Mouse (Mus musculus) erythroid progenitor cell, adult 5-6 weeks (primary cell): ENCODE measurements around the gene Tmem184a. TPM values are rescaled to one million over a fixed set of nuclear protein-coding genes. Genes with fewer than 3 reads are reported as not detected.

ENCODE experiments used
- ATAC-seq: replicated peaks from 2 replicates; pipeline ENCODE4 v1.8.0; 2016; ENCODE audit warnings: moderate number of reproducible peaks, mild to moderate bottlenecking, moderate TSS enrichment, inconsistent platforms; ENCODE audit not compliant: poor library complexity, low FRiP score, severe bottlenecking
- total RNA-seq, 2 experiments: library from RNA; stranded (forward) in 1 of 2; stranded (reverse) in 1 of 2; fragments of 150-400 nt in 1 of 2; fragments of 186-747, 209-891 nt in 1 of 2; gene quantifications; 2 replicates each; pipeline versions ENCODE4 v1.2.3 to v1.2.4; 2015 to 2017; ENCODE audit warnings: low replicate concordance in 2 of 2

Tmem184a gene
- total RNA-seq (2015; ENCODE audit: low replicate concordance) (not detected in 2 replicates), total RNA-seq (2017; ENCODE audit: low replicate concordance) (0.13 TPM in 1 of 2 replicates, not detected in the other)

- ATAC-seq: no peak
These were observed at the start of gene Tmem184a for GRCm38 (mm10) chr5:139819538-139820181. Tmem184a (minus strand) TSS chr5:139819917.

- no peak for ATAC-seq
These were observed 43.0 kb upstream of the Tmem184a start for GRCm38 (mm10) chr5:139862759-139863158.

GRCm38 (mm10) chr5:139860328-139861104 is 40.8 kb upstream of the Tmem184a start:
- no peak for ATAC-seq

DNA sequence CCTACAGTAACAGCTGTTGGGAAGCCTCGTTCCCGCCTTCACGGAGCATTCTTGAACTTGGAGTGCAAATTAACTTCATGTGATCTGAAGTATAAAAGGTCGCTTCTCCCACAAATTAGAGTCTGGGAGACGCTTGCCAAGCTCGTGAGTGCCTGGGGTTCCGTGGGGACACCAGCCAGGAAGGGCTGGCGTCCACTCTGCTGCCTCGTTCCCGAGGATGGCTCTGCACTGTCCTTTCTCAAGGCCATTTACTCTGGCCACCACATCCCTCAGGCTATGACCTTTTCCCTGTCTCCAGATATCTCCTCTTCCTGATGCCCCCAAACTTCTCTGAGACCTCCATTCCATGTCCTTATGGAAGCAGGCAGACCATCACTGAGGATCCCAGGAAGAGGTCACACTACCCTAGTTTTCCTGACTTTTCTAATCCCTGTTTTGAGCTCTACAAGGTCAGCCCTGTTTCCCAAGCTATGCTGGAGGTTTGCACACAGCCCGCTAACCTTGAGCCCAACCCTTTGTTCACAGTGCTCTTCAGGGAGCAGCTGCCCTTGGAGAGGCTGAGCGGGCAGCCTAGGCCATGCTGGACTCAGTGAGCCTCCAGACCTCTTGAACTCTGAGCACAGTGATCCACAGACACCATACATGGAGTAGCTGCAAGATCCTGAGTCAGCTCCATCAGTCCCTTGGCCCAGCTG is 30.1 kb upstream of the Tmem184a start:
- no peak for ATAC-seq

GRCm38 (mm10) chr5:139839142-139839541 is 19.4 kb upstream of the Tmem184a start:
- ATAC-seq: no peak

GRCm38 (mm10) chr5:139838476-139838892 is 18.8 kb upstream of the Tmem184a start:
- ATAC-seq: 0 out of 2 replicates have a peak, but pooled peaks have one; percentile 43

GRCm38 (mm10) chr5:139835706-139836105 is 16.0 kb upstream of the Tmem184a start:
- ATAC-seq: no peak

DNA sequence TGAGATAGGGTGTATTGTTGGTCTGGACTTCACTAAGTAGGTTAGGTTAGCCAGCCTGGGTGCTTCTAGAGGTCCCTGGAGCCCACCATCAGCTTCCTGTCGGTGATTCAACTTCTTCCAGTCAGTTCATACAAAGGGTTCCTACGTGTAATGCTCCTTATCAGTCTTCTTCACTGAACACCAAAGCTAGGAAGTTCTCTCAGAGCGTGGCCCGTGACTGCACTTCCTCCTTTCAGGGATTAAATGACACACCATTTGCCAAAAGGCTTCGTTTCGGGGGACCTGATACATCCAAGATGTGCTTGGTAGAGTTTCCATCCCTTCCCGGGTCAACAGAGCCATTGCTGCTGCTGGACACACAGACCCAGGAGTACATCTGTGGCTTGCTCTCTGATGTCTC is 12.4 kb upstream of the Tmem184a start:
- ATAC-seq: no peak

GRCm38 (mm10) chr5:139830734-139831133 is 11.0 kb upstream of the Tmem184a start:
- ATAC-seq: no peak

- ATAC-seq: no peak
These were observed 9.7 kb upstream of the Tmem184a start for GRCm38 (mm10) chr5:139829384-139829783.

- no peak for ATAC-seq
These were observed 7.9 kb upstream of the Tmem184a start for GRCm38 (mm10) chr5:139827593-139827992.

DNA sequence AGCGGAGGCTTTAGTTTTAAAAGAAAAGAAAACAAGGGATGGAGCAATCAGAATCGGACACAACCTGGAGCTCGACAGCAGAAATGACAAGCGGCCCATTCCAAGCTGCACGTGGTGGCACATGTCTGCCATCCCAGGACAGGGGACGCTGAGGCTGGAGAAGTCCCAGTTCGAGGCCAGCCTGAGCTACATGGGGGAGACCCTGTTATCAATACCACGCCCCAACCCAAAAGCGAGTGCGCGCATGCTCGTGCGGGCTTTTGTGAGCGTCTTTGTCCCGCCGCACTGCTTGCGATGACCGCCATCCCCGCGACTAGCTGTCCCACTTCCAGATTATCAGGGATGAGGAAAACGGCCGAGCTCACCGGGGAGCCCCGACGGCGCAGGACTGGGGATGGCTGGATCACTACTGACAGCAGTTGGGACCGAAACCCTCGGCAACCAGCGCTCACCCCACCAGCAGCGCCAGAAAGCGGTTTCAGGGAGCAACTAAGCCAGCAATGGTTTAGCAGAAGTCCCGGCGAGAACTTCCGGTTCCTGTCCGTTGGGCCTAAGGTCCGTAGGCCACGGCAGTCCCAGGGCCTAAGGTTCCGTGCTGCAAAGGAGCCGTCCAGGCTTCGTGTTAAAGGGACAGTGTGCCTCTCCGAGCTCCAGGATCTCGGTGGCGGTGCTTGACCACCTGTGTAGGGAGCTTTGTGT is 6.8 kb upstream of the Tmem184a start, which contains the start of the genes Gm26938 and Psmg3:
Gene Gm26938 (minus strand): TSS at position 51 of the 699 bp plus-strand sequence.
Gene Psmg3 (minus strand): TSS at position 529 of the 699 bp plus-strand sequence.
- peak; percentile 97 for ATAC-seq

DNA sequence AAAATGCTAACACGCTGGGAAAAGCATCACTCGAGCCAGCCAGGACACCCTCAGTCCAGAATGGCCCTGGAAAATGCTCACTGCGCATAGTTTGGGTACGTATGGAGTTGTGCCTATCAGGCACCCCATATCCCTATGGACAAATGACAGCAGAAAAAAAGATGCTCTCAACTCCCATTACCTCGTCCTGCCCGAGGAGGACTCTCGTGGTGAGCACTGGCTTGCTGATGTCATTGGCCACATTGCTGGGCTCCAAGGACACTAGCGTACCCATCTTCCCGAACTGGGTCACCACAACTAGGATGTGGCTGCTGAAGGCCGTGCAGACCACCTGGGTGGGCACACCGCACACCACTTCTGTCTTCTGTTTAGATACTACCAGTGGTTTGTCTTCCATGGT is 6.2 kb upstream of the Tmem184a start:
- no peak for ATAC-seq

DNA sequence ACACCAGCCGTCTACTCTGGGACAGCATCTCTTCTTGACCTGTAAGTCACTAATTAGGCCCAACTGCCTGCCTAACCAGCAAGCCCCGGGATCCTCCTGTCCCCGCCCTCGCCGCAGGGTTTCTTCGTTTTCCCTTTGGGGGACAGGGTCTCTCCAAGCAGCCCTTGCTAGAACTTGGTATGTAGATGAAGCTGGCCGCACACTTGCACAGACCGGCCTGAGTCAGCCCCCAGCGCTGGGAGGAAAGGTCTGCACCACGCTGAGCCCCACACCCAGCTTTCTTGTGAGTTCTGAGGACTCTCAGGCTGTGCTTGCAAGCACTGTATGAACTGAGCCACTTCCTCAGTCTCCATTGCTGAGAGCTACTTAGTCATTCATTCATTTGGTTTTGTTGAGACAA is 4.8 kb upstream of the Tmem184a start:
- ATAC-seq: no peak

DNA sequence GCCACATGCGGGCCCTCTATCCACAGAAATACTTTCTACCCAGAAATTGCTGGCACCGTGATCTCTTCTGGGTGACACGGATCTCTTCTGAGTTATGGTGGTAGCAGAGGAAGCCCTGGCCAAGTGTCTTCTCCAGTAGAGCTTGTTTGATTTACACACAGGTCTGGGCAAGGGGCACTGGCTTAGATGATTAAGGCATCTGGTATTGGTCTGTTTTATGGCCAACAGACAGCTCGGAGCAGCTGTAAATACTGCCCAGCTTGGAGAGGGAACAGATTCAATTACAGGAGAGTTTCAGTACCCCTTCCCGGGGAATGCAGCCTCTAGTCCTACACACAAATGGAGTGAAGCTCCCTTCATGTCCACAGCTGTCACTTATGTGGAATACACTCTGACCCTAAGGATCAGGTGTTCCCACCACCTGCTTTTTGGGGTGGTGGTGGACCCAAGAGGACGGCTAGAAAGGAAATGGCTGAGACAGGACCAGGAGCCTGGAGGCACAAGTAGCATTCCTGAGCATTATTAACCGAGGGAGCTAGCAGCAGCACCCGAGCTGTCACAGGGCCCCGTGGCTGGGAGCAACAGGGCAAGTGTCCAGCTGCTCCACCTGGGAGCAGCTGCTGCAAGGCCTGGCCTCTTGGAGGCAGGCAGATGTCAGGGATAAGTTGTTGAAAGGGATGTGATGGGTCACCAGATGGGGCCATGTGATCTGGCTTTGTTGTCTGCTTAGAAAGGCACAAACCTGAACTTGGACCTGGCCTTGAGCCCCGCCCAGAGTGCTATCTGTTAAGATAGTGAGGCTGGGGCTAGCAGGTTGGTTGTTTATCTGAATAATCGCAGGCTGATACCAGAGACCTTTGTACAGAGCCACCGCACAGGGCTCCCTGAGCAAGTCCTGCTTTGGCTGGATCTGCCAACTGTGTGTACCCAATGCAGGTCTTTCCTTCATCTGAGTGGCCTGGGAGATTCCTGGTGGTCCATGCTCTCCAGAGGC is 2.0 kb upstream of the Tmem184a start:
- no peak for ATAC-seq

- ATAC-seq: peak; percentile 84
These were observed 916 bp downstream of the Tmem184a start for GRCm38 (mm10) chr5:139818801-139819200.

GRCm38 (mm10) chr5:139818056-139818455 is 1.7 kb downstream of the Tmem184a start:
- peak; percentile 13; the same call in 1 of the 2 replicates for ATAC-seq

- 0 out of 2 replicates have a peak, but pooled peaks have one; percentile 40 for ATAC-seq
These were observed 2.4 kb downstream of the Tmem184a start for GRCm38 (mm10) chr5:139817292-139817691.
